Mouse (Mus musculus): ENCODE data around the gene Mrc1.

DNA sequence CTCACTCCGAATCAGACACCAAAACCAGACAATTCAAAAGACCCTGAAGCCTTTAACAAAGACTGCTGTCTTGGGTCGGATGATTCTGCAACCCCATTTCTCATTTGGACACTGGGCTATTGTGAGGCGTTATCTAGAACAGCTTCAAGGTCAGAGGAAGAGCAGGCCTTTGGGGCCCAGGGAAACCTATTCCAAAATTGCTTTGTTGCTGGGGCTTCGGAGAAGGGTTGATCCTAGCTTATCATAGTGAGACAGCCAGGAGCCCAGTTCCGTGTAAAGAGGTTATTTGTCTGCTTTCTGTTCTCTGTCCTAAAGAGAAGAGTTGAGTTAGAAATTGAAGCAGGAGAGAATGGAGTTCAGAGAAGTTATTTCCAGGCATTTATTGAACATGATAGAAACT, 10.0 kb downstream of the Mrc1 start:
- no peak for TF ChIP-seq ZC3H11A (IDR thresholded peaks at IDR 0.05; ENCODE audit: low read depth, low read length)
- no peak for TF ChIP-seq CTCF (IDR thresholded peaks at IDR 0.05 in 2 of 3, conservative IDR thresholded peaks at IDR 0.05 in 1 of 3; ENCODE audit: control insufficient read depth in 1 of 3, insufficient read depth in 1 of 3, low read depth in 2 of 3, low read length in 3 of 3, poor library complexity in 1 of 3, severe bottlenecking in 1 of 3)
- no peak for TF ChIP-seq GATA1 (IDR thresholded peaks at IDR 0.05; ENCODE audit: low read depth, low read length)
- TF ChIP-seq JUND (IDR thresholded peaks at IDR 0.05; ENCODE audit: low read depth, low read length) = no peak
- no peak for TF ChIP-seq MYC (IDR thresholded peaks at IDR 0.05; ENCODE audit: low read depth, low read length)
- TF ChIP-seq GABPA (IDR thresholded peaks at IDR 0.05; ENCODE audit: low read depth, low read length) = no peak
- no peak for TF ChIP-seq KAT2A (conservative IDR thresholded peaks at IDR 0.05; ENCODE audit: low read depth, low read length)
- TF ChIP-seq ETS1 (IDR thresholded peaks at IDR 0.05; ENCODE audit: low read depth, low read length) = no peak

All from MEL (cell line).